ENCODE assay signal across 13 mouse cellular contexts in the genomic region with DNA sequence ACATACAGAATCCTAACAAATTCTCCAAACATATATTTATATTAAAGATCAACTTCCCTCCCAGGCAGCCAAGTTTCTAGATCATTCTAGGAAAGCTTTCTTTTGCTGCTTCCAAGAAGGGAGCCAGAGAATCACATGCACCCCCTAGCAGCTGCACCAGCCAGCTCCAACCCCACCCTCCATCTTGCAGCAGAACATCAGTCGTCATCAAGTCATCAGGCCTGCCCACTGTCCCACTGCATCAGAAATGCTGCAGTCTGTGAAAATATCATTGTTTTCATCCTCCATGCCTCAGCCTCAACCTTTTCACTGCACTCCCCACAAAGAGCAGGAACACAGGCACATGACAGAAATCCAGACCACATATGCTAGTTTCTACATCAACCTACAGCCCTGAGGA.
DNase-seq lines count a peak whose midpoint lies in the region; ATAC-seq and TF ChIP-seq lines count a peak whose summit lies in the region.
"Had no signal": no experiment of that assay in that cellular context is flagged by ENCODE, and none has a peak within 500 bp of the region (broad histone marks: within the 10 kb centered on the region; RNA-seq: fewer than 3 reads in every experiment).

No protein-coding gene starts in this region.

- H3K36me3 ChIP-seq in embryonic facial prominence, embryonic 10.5 days (replicated peaks) = peaks cover 20% of the 10 kb centered on the region
- H3K36me3 ChIP-seq in hindbrain, embryonic 13.5 days = peaks cover 21% of the 10 kb centered on the region
- H3K36me3 ChIP-seq in midbrain, postnatal 0 days (ENCODE audit: insufficient read depth, low read length) = 0 out of 2 replicates have a peak, but pooled peaks cover 3% of the 10 kb centered on the region
- H3K36me3 ChIP-seq: liver, embryonic 15.5 days had no signal

- peak overlapping the region; percentile 65 for H3K9ac ChIP-seq in hindbrain, embryonic 13.5 days
- H3K9ac ChIP-seq in midbrain, postnatal 0 days (replicated peaks; ENCODE audit: low read length, poor library complexity, severe bottlenecking) = peak overlapping the region; percentile 54
- H3K9ac ChIP-seq: liver, embryonic 15.5 days had no signal

- H3K27ac ChIP-seq in embryonic facial prominence, embryonic 10.5 days (replicated peaks) = peak overlapping the region; percentile 51
- H3K27ac ChIP-seq in hindbrain, embryonic 13.5 days = peak overlapping the region; percentile 92
- H3K27ac ChIP-seq in midbrain, postnatal 0 days (ENCODE audit: low read depth, low read length) = peak overlapping the region; percentile 78
- H3K27ac ChIP-seq: liver, embryonic 15.5 days; macrophage had no signal

- TF ChIP-seq CTCF in midbrain, postnatal 0 days (IDR thresholded peaks at IDR 0.05) = no peak

- H3K4me1 ChIP-seq in embryonic facial prominence, embryonic 10.5 days = peaks cover 16% of the 10 kb centered on the region
- H3K4me1 ChIP-seq in hindbrain, embryonic 13.5 days (replicated peaks) = no peaks in the 10 kb centered on the region
- H3K4me1 ChIP-seq in midbrain, postnatal 0 days (ENCODE audit: insufficient read depth, low read length) = no peaks in the 10 kb centered on the region; the same call in 1 of the 2 replicates
- H3K4me1 ChIP-seq: liver, embryonic 15.5 days had no signal

- WGBS in embryonic facial prominence, embryonic 10.5 days = 61% methylated on average over 1 of the region's 1 CpGs
- WGBS in hindbrain, embryonic 13.5 days = 42% methylated on average over 1 of the region's 1 CpGs
- 26% methylated on average over 1 of the region's 1 CpGs for WGBS in midbrain, postnatal 0 days

- H3K9me3 ChIP-seq in embryonic facial prominence, embryonic 10.5 days = no peaks in the 10 kb centered on the region
- no peaks in the 10 kb centered on the region for H3K9me3 ChIP-seq in hindbrain, embryonic 13.5 days
- H3K9me3 ChIP-seq in midbrain, postnatal 0 days (ENCODE audit: low read length) = no peaks in the 10 kb centered on the region
- H3K9me3 ChIP-seq: liver, embryonic 15.5 days had no signal

- no peak for ATAC-seq in hindbrain, embryonic 13.5 days (ENCODE audit: low FRiP score)
- ATAC-seq in midbrain, postnatal 0 days (ENCODE audit: low FRiP score) = peak; percentile 21; the same call in 1 of the 2 replicates

- peak; percentile 7 to 10 for DNase-seq in cerebellum, adult 18-20 months
- DNase-seq in cerebellum, postnatal 4 days (ENCODE audit: low spot score in 2 of 2) = no peak
- DNase-seq in embryonic facial prominence, embryonic 10.5 days (ENCODE audit: low spot score) = no peak
- DNase-seq in midbrain, postnatal 0 days (ENCODE audit: low spot score) = peak; percentile 52
- no peak for DNase-seq in gastrocnemius, adult 8-10 months (ENCODE audit: low spot score in 2 of 2)
- DNase-seq in adrenal gland, postnatal 25 days = no peak
- no peak for DNase-seq in urinary bladder, postnatal 25 days (ENCODE audit: low spot score)
- DNase-seq: heart, postnatal 14 days; kidney, adult 8-10 months; left cerebral cortex, postnatal 4 days had no signal

- H3K4me2 ChIP-seq in hindbrain, embryonic 13.5 days = peak overlapping the region; percentile 54
- peak overlapping the region; percentile 44 for H3K4me2 ChIP-seq in midbrain, postnatal 0 days (ENCODE audit: low read depth, low read length, poor library complexity, severe bottlenecking)
- H3K4me2 ChIP-seq: liver, embryonic 15.5 days had no signal

- peak overlapping the region; percentile 48 for H3K4me3 ChIP-seq in embryonic facial prominence, embryonic 10.5 days
- peak overlapping the region; percentile 39 for H3K4me3 ChIP-seq in hindbrain, embryonic 13.5 days
- H3K4me3 ChIP-seq in midbrain, postnatal 0 days (ENCODE audit: low read depth, low read length) = peak overlapping the region; percentile 38
- H3K4me3 ChIP-seq: liver, embryonic 15.5 days had no signal

- peaks cover 84% of the 10 kb centered on the region for H3K27me3 ChIP-seq in embryonic facial prominence, embryonic 10.5 days (replicated peaks; ENCODE audit: low read depth, poor library complexity, severe bottlenecking)
- peaks cover 26% of the 10 kb centered on the region for H3K27me3 ChIP-seq in hindbrain, embryonic 13.5 days
- peaks cover 7% of the 10 kb centered on the region; the same call in 1 of the 2 replicates for H3K27me3 ChIP-seq in midbrain, postnatal 0 days (ENCODE audit: insufficient read depth, low read length)

Comparison
In these comparisons a context has a peak if more than half of its experiments do, and no peak if none do; other contexts are left out.
1. DNase-seq: peak in cerebellum, adult 18-20 months (2 of 2) and midbrain, postnatal 0 days (single experiment); none in cerebellum, postnatal 4 days (0 of 2), embryonic facial prominence, embryonic 10.5 days (single experiment), gastrocnemius, adult 8-10 months (0 of 2), adrenal gland, postnatal 25 days (single experiment) and urinary bladder, postnatal 25 days (single experiment).
2. Peak in every context shown above with its lines, with median percentiles within 50 percentile points of each other: H3K27ac ChIP-seq and H3K4me3 ChIP-seq.